Mouse (Mus musculus): ENCODE measurements around the gene Tmem189. TPM values are rescaled to one million over a fixed set of nuclear protein-coding genes. Genes with fewer than 3 reads are reported as not detected.

The Tmem189 gene
- total and polyA plus RNA-seq, 2 experiments = 4.8 to 19.6 TPM

DNA sequence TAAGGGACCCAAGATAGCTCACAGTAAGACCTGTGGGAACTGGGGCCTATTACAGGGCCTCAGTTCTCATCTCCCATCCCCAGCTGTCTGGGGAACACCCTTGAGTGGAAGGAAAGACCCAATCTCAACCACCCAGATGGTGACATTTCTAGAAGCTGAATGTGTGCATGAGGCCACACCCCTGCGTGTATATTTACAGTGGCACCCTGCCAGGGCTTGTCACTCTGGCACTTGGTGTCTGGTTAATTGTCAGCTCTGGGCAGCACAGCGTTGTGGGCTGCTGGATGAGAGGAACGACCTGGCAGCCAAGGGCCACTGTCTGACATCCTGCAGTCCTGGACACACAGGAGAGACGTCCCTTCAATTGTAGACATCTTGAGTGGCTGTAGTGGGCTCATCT, 60.8 kb downstream of the Tmem189 start:
- H3K27me3 ChIP-seq (ENCODE audit: control insufficient read depth, insufficient read depth, low read length) = no peaks in the 10 kb centered on the region
- peaks cover 35% of the 10 kb centered on the region for H3K4me1 ChIP-seq (ENCODE audit: control insufficient read depth, insufficient read depth, low read length)
- 13% methylated on average over 4 of the region's 4 CpGs for WGBS
- H3K9ac ChIP-seq (ENCODE audit: low read depth, low read length) = no peak overlapping the region
- DNase-seq (ENCODE audit: extremely low read depth, low read depth, low spot score) = peak; percentile 81
- TF ChIP-seq CTCF (IDR thresholded peaks at IDR 0.05; ENCODE audit: low read depth, low read length) (no peak), POLR2A (IDR thresholded peaks at IDR 0.05; ENCODE audit: extremely low read depth, insufficient read depth, low read length) (no peak)
- H3K27ac ChIP-seq (replicated peaks; ENCODE audit: insufficient read depth, low read depth, low read length) = no peak overlapping the region
- no peaks in the 10 kb centered on the region for H3K36me3 ChIP-seq (ENCODE audit: control insufficient read depth, insufficient read depth, low read length)
- H3K79me2 ChIP-seq (ENCODE audit: control insufficient read depth, insufficient read depth, low read length) = peaks cover 57% of the 10 kb centered on the region
- H3K4me3 ChIP-seq (ENCODE audit: insufficient read depth, low read depth, low read length) = no peak overlapping the region

DNA sequence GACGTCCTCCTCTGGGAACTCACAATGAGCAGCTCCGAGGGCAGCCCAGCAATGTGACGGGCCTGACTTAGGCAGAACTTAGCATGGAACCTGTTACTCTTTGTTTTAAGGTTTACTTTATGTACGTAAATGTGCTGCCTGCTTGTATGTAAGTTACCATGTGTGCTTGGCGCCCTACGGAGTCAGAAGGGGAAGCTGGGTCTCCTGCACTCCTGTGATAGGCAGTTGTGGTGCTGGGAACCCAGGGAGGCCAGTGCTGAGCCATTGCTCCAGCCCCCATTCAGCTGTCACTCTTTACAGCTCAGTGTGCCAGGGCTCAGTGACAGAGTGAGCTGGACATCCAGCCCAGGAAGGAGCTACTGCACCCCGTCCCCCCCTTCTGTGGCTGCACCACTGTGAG, 62.6 kb downstream of the Tmem189 start:
- no peak overlapping the region for H3K9ac ChIP-seq (ENCODE audit: low read depth, low read length)
- H3K79me2 ChIP-seq (ENCODE audit: control insufficient read depth, insufficient read depth, low read length) = peaks cover 69% of the 10 kb centered on the region
- peaks cover 24% of the 10 kb centered on the region for H3K4me1 ChIP-seq (ENCODE audit: control insufficient read depth, insufficient read depth, low read length)
- no peak overlapping the region for H3K4me3 ChIP-seq (ENCODE audit: insufficient read depth, low read depth, low read length)
- DNase-seq (ENCODE audit: extremely low read depth, low read depth, low spot score) = no peak
- no peaks in the 10 kb centered on the region for H3K27me3 ChIP-seq (ENCODE audit: control insufficient read depth, insufficient read depth, low read length)
- 90% methylated on average over 7 of the region's 7 CpGs for WGBS
- H3K36me3 ChIP-seq (ENCODE audit: control insufficient read depth, insufficient read depth, low read length) = no peaks in the 10 kb centered on the region
- TF ChIP-seq CTCF (IDR thresholded peaks at IDR 0.05; ENCODE audit: low read depth, low read length) = no peak
- TF ChIP-seq POLR2A (IDR thresholded peaks at IDR 0.05; ENCODE audit: extremely low read depth, insufficient read depth, low read length) = no peak
- H3K27ac ChIP-seq (replicated peaks; ENCODE audit: insufficient read depth, low read depth, low read length) = no peak overlapping the region

DNA sequence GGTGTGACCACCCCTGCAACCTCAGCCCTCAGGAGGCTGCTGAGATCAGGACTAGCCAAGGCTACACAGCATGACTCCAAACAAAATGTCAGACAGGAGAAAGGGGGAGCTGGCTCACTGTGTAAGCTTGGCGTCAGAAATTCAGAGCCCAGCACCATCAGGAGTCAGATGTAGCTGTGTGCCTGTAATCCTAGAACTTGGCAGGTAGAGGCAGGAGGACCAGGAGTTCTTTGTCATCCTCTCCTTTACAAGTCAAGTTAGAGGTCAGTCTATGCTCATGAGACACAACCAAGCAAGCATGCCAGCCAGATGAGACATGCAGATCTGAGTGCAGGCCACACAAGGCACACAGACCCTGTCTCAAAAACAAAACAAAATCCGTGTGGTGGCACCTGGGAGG, 64.0 kb downstream of the Tmem189 start:
- Histone ChIP-seq H3K4me1 (ENCODE audit: control insufficient read depth, insufficient read depth, low read length) (peaks cover 21% of the 10 kb centered on the region), H3K9ac (ENCODE audit: low read depth, low read length) (no peak overlapping the region), H3K27me3 (ENCODE audit: control insufficient read depth, insufficient read depth, low read length) (no peaks in the 10 kb centered on the region), H3K79me2 (ENCODE audit: control insufficient read depth, insufficient read depth, low read length) (peaks cover 72% of the 10 kb centered on the region), H3K27ac (replicated peaks; ENCODE audit: insufficient read depth, low read depth, low read length) (no peak overlapping the region), H3K4me3 (ENCODE audit: insufficient read depth, low read depth, low read length) (no peak overlapping the region), H3K36me3 (ENCODE audit: control insufficient read depth, insufficient read depth, low read length) (no peaks in the 10 kb centered on the region)
- WGBS = 66% methylated on average over 2 of the region's 2 CpGs
- no peak for TF ChIP-seq POLR2A (IDR thresholded peaks at IDR 0.05; ENCODE audit: extremely low read depth, insufficient read depth, low read length)
- no peak for DNase-seq (ENCODE audit: extremely low read depth, low read depth, low spot score)

DNA sequence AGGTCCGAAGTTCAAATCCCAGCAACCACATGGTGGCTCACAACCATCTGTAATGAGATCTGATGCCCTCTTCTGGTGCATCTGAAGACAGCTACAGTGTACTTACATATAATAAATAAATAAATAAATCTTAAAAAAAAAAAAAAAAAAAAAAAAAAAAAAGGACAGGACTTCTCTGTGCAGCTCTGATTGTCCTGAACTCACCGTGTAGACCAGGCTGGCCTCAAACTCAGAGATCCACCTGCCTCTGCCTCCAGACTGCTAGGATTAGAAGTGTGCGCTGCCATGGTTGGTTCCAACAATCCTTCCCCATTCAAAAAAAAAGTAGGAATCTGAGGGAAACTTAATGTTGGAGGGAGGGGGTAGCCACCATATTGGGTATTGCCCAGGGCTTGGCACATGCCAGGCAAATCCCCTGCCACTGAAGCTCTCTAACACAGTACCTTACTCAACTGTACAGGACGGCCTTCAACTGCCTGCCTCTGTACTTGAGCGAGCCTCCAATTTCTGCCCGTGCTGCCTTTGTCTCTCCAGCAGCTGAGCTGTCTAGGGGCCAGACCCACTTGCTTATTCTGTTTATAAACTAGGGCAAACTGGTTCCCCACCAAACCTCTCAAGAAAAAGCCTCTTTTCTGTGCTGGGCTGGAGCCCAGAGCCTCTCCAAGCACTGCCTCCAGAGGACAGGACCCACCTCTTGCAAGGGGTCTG, 65.1 kb downstream of the Tmem189 start:
- H3K79me2 ChIP-seq (ENCODE audit: control insufficient read depth, insufficient read depth, low read length) = peaks cover 68% of the 10 kb centered on the region
- H3K27me3 ChIP-seq (ENCODE audit: control insufficient read depth, insufficient read depth, low read length) = no peaks in the 10 kb centered on the region
- peaks cover 10% of the 10 kb centered on the region for H3K4me1 ChIP-seq (ENCODE audit: control insufficient read depth, insufficient read depth, low read length)
- no peak overlapping the region for H3K27ac ChIP-seq (replicated peaks; ENCODE audit: insufficient read depth, low read depth, low read length)
- no peak overlapping the region for H3K4me3 ChIP-seq (ENCODE audit: insufficient read depth, low read depth, low read length)
- 90% methylated on average over 6 of the region's 6 CpGs for WGBS
- TF ChIP-seq CTCF (IDR thresholded peaks at IDR 0.05; ENCODE audit: low read depth, low read length) (no peak), POLR2A (IDR thresholded peaks at IDR 0.05; ENCODE audit: extremely low read depth, insufficient read depth, low read length) (no peak)
- no peaks in the 10 kb centered on the region for H3K36me3 ChIP-seq (ENCODE audit: control insufficient read depth, insufficient read depth, low read length)
- no peak for DNase-seq (ENCODE audit: extremely low read depth, low read depth, low spot score)
- H3K9ac ChIP-seq (ENCODE audit: low read depth, low read length) = no peak overlapping the region

DNA sequence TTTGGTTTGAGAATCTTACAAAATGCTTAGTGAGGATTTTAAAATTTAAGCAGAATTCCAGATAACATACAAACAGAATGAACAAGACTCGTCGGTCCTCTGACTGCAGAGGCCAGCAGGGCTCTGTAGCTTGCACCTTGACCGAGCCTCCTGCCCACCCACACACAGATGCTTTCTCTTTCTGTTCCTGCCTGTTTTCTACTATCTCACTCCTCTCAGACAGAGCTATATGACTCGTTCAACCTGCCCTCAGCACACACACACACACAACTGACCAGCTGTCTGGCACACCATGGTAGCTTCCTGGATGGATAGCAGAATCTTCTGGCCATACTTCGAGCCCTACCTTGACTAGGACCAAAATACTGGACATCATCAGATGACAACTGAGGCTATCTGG, 66.7 kb downstream of the Tmem189 start:
- H3K4me3 ChIP-seq (ENCODE audit: insufficient read depth, low read depth, low read length) = no peak overlapping the region
- no peak overlapping the region for H3K27ac ChIP-seq (replicated peaks; ENCODE audit: insufficient read depth, low read depth, low read length)
- H3K79me2 ChIP-seq (ENCODE audit: control insufficient read depth, insufficient read depth, low read length) = peaks cover 69% of the 10 kb centered on the region
- peaks cover 3% of the 10 kb centered on the region; the same call in 1 of the 2 replicates for H3K4me1 ChIP-seq (ENCODE audit: control insufficient read depth, insufficient read depth, low read length)
- DNase-seq (ENCODE audit: extremely low read depth, low read depth, low spot score) = no peak
- H3K27me3 ChIP-seq (ENCODE audit: control insufficient read depth, insufficient read depth, low read length) = no peaks in the 10 kb centered on the region
- TF ChIP-seq CTCF (IDR thresholded peaks at IDR 0.05; ENCODE audit: low read depth, low read length) (no peak), POLR2A (IDR thresholded peaks at IDR 0.05; ENCODE audit: extremely low read depth, insufficient read depth, low read length) (no peak)
- H3K36me3 ChIP-seq (ENCODE audit: control insufficient read depth, insufficient read depth, low read length) = no peaks in the 10 kb centered on the region
- WGBS = 11% methylated on average over 5 of the region's 5 CpGs
- no peak overlapping the region for H3K9ac ChIP-seq (ENCODE audit: low read depth, low read length)

GRCm38 (mm10) chr2:167622352-167622751, 67.3 kb downstream of the Tmem189 start:
- no peak for TF ChIP-seq POLR2A (IDR thresholded peaks at IDR 0.05; ENCODE audit: extremely low read depth, insufficient read depth, low read length)
- no peak for TF ChIP-seq CTCF (IDR thresholded peaks at IDR 0.05; ENCODE audit: low read depth, low read length)
- DNase-seq (ENCODE audit: extremely low read depth, low read depth, low spot score) = no peak
- H3K4me1 ChIP-seq (ENCODE audit: control insufficient read depth, insufficient read depth, low read length) = peaks cover 3% of the 10 kb centered on the region; the same call in 1 of the 2 replicates
- H3K79me2 ChIP-seq (ENCODE audit: control insufficient read depth, insufficient read depth, low read length) = peaks cover 65% of the 10 kb centered on the region
- 43% methylated on average over 13 of the region's 13 CpGs for WGBS
- no peak overlapping the region for H3K9ac ChIP-seq (ENCODE audit: low read depth, low read length)
- no peaks in the 10 kb centered on the region for H3K27me3 ChIP-seq (ENCODE audit: control insufficient read depth, insufficient read depth, low read length)
- no peak overlapping the region for H3K4me3 ChIP-seq (ENCODE audit: insufficient read depth, low read depth, low read length)
- no peaks in the 10 kb centered on the region for H3K36me3 ChIP-seq (ENCODE audit: control insufficient read depth, insufficient read depth, low read length)
- H3K27ac ChIP-seq (replicated peaks; ENCODE audit: insufficient read depth, low read depth, low read length) = no peak overlapping the region

Measured in liver, adult 2 months (tissue).